Mouse (Mus musculus) C2C12 (cell line): ENCODE results near the gene Plekhb2.

Experiments used
- CTCF ChIP-seq: IDR thresholded peaks from one replicate; pipeline ENCODE4 v1.5.1; 2011; ENCODE audit not compliant: control insufficient read depth, insufficient read depth, insufficient read length
- MYOD1 ChIP-seq: IDR thresholded peaks from one replicate; pipeline ENCODE4 v1.6.1; 2011; ENCODE audit warnings: low read depth; ENCODE audit not compliant: control insufficient read depth, insufficient read length
- USF1 ChIP-seq: IDR thresholded peaks from one replicate; pipeline ENCODE4 v1.6.1; 2011; ENCODE audit warnings: low read depth, mild to moderate bottlenecking, control low read depth, moderate library complexity

GRCm38 (mm10) chr1:34823353-34823752 lies 26.4 kb upstream of the Plekhb2 start:
- TF ChIP-seq CTCF (no peak), USF1 (no peak), MYOD1 (no peak)
